Mouse (Mus musculus) G1E (cell line): ENCODE measurements around the gene Pygo2.

Experiments used
- CTCF ChIP-seq: IDR thresholded peaks from 2 replicates; pipeline ENCODE4 v1.5.1; 2012; ENCODE audit warnings: low read depth, low read length, inconsistent platforms, mixed read lengths
- GATA1 ChIP-seq: IDR thresholded peaks from 2 replicates; pipeline ENCODE4 v1.6.1; 2012; ENCODE audit warnings: borderline replicate concordance, low read length, inconsistent platforms, mixed read lengths
- GATA2 ChIP-seq: IDR thresholded peaks from 2 replicates; pipeline ENCODE4 v1.6.1; 2012; ENCODE audit warnings: low read depth, low read length, inconsistent platforms, borderline replicate concordance
- TAL1 ChIP-seq: conservative IDR thresholded peaks from 2 replicates; pipeline ENCODE4 v1.6.1; 2012; ENCODE audit warnings: low read depth, low read length, inconsistent platforms, mixed read lengths

DNA sequence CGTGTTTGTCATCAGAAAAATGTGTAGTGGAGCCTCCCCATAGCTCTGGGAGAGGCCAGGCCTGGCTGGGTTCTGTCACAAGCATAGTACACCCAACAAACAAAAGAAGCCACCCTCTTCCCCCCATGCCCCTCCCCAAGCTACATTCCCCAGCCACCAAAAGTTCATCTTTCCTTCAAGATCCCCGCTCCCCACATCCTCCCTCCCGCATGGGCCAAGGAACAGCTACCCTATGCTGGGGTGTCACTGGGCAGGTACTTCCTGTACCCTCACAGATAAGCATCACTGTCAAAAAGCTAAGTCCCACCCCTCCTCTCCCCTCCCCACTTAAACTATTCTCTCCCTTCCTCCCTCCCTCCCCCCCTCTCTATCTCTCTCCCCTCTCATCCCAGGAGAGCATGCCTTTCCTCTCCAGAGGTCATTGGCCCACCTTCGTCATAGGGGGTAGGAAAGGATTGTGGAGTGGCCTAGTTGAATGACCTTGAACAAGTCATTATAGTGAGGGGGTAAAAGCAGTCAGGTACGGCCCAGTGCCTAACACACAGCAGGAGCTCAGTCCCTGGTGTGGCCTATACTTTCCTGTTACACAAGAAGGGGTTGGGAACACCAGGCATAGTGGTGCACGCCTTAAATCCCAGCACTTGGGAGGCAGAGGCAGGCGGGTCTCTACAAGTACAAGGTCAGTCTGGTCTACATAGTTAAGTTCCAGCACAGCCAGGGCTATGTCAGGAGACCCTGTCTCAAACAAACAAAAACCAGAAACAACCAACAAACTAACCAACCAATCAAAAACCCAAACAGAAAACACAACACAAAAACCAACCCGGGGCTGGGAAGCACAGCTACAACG, 47.8 kb upstream of the Pygo2 start:
- TF ChIP-seq GATA1 = no peak
- TF ChIP-seq CTCF = no peak
- TF ChIP-seq GATA2 = no peak
- no peak for TF ChIP-seq TAL1
